Mouse (Mus musculus) midbrain, embryonic 12.5 days (tissue): ENCODE measurements at regions not wholly inside any gene's neighbourhood (a gene's known extent, or its start where the extent isn't known, plus 50 kb on each side); places are given as distances from the start of the nearest gene placed in this dataset.
A peak's percentile ranks its signal among the peaks of the same experiment; 100 is the strongest.
"Not testable (repeated sequence)": the region's sequence is repeated elsewhere in the genome, so short reads cannot be mapped to it uniquely, and the experiment has no call there.

Source experiments
- ATAC-seq: fragments of 200-750 bp; cut with Nextera tagmentation; 2 replicates; pipeline ENCODE4 v1.8.0; 2017; ENCODE audit warnings: low read depth, moderate TSS enrichment, moderate library complexity; ENCODE audit not compliant: low FRiP score
- H3K27ac ChIP-seq: fragments of 300-500 bp; sonication (generic); replicated peaks from 2 replicates; pipeline ENCODE4 v1.5.1; 2016; ENCODE audit warnings: mild to moderate bottlenecking
- H3K27me3 ChIP-seq: fragments of 300-500 bp; sonication (generic); 2 replicates; pipeline ENCODE4 v1.6.1; 2016; ENCODE audit warnings: mild to moderate bottlenecking
- H3K36me3 ChIP-seq: fragments of 300-500 bp; sonication (generic); 2 replicates; pipeline ENCODE4 v1.6.1; 2016
- H3K4me1 ChIP-seq: fragments of 300-500 bp; sonication (generic); 2 replicates; pipeline ENCODE4 v1.6.1; 2016
- H3K4me2 ChIP-seq: fragments of 300-500 bp; sonication (generic); replicated peaks from 2 replicates; pipeline ENCODE4 v1.6.1; 2016; ENCODE audit warnings: mild to moderate bottlenecking, moderate library complexity
- H3K4me3 ChIP-seq: fragments of 300-500 bp; sonication (generic); 2 replicates; pipeline ENCODE4 v1.5.1; 2016; ENCODE audit warnings: mild to moderate bottlenecking
- H3K9ac ChIP-seq: fragments of 300-500 bp; sonication (generic); replicated peaks from 2 replicates; pipeline ENCODE4 v1.6.1; 2016; ENCODE audit warnings: mild to moderate bottlenecking, moderate library complexity
- H3K9me3 ChIP-seq: fragments of 300-500 bp; sonication (generic); 2 replicates; pipeline ENCODE4 v1.6.1; 2016; ENCODE audit warnings: mild to moderate bottlenecking
- WGBS: fragments of 180-500 bp; shearing (Covaris S2); methylation state at CpG from one replicate; pipeline ENCODE4 v1.1.7; 2016; 5-methylcytosine and 5-hydroxymethylcytosine counted together

DNA sequence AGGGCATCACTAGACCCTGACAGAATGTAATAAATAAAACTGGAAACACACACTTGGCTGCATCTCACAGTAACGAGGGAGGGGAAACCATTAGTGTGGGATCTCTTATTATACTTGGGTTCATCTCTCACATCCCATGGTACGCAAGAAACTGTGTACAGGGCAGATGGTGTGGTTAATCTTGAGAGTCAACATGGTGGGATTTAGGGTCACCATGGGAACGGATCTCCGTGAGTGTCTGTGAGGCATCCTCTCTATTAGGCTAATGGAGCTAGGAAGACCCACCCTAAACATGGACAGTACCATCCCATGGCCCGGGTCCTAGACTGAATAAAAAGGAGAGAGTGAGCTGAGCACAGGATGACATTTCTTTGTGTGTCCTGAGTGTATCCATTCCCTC is 130.1 kb upstream of the Dapk1 start:
- Histone ChIP-seq H3K4me1 (no peaks in the 10 kb centered on the region), H3K36me3 (no peaks in the 10 kb centered on the region), H3K4me2 (no peak overlapping the region), H3K9ac (no peak overlapping the region), H3K27me3 (peaks cover 11% of the 10 kb centered on the region; the same call in 1 of the 2 replicates), H3K4me3 (no peak overlapping the region), H3K27ac (no peak overlapping the region), H3K9me3 (no peaks in the 10 kb centered on the region)
- WGBS: 57% methylated on average over 5 of the region's 5 CpGs
- no peak for ATAC-seq

DNA sequence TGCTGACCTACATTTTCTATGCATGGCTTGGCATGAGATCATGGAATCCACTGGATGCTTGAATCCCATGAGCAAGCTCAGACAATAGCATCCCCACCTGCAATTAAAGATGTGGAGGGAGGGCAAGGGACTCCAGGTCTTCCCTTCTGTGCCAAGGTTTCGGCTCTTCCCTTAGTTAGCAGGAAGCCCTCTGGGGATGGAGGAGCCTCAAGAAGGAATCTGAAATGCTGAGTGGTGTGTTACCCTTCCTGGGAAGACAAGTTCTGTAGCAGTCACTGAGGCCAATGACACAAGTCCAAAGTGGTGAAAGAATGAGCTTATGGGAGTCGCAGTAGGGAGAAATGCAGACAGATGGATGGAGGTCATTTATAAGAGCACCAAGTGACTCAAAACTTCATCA is 125.4 kb upstream of the Dapk1 start:
- H3K4me1 ChIP-seq: peaks cover 26% of the 10 kb centered on the region
- no peak overlapping the region for H3K27ac ChIP-seq
- no peaks in the 10 kb centered on the region for H3K36me3 ChIP-seq
- no peak overlapping the region for H3K4me2 ChIP-seq
- H3K9ac ChIP-seq: no peak overlapping the region
- H3K9me3 ChIP-seq: no peaks in the 10 kb centered on the region
- 86% methylated on average over 2 of the region's 2 CpGs for WGBS
- no peak overlapping the region for H3K4me3 ChIP-seq
- no peak for ATAC-seq
- H3K27me3 ChIP-seq: peaks cover 47% of the 10 kb centered on the region

DNA sequence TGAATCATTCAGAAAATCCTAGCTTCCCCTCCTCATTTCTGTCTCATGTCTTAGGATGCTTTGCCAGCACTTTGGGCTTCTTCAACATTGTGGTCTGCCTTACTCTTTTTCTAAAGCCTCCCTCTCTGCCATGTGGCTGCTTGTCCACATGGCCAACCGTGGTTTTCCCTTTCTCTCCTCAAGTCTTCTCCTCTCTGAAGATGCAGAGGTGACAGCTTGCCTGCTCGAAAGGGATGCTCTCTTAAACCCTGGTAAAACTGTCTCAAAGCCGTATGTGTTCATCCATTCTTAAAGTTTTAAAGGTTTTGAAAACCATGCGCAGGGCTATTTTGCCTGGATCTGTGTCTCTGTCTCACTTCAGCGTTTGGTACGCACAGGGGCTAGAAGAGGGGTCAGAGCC is 123.4 kb upstream of the Dapk1 start:
- Histone ChIP-seq H3K27me3 (peaks cover 54% of the 10 kb centered on the region), H3K27ac (no peak overlapping the region), H3K4me1 (peaks cover 26% of the 10 kb centered on the region), H3K9ac (no peak overlapping the region), H3K36me3 (no peaks in the 10 kb centered on the region), H3K4me2 (no peak overlapping the region), H3K4me3 (no peak overlapping the region), H3K9me3 (no peaks in the 10 kb centered on the region)
- ATAC-seq: no peak
- WGBS: 83% methylated on average over 6 of the region's 6 CpGs

DNA sequence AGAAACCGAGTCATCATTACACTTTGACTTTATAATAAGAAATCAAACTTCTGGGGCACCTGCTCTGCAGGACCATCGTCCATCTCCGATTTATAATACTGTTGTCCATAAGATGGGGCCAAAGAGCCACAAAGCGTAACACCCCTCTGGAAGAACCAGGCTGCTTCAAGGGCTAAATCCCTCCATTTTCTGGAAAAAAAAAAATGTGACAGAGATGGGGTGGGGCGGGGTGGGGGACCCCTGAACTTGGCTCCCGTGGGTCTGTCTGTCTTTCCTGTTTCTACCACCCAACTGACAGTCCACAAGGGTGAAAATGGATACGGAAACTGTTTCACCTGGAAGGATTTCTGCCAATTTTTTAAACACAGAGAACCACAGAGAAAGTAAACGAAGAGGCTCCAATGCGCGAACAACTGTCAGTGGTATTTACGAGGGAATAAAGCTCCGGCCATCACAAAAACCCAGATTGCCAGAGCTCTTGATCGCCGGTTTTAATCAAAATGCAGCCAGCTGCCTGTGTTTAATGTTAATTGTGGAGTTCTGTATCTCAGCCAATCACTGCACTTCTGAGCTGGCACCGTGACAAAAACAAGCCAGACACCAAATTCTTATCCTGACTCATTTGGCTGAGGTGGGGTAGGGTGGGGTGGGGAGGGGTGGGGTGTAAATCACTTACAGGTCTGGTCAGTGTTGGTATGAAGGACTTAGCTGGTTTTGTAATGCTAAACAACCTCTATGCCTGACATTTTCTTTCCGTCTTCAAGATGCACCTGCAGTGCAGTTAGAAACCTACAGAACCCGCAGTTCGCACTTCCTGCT is 122.5 kb upstream of the Dapk1 start:
- peak; percentile 62 for ATAC-seq
- no peaks in the 10 kb centered on the region for H3K9me3 ChIP-seq
- H3K27me3 ChIP-seq: peaks cover 54% of the 10 kb centered on the region
- 9% methylated on average over 18 of the region's 18 CpGs for WGBS
- no peaks in the 10 kb centered on the region for H3K36me3 ChIP-seq
- peak overlapping the region; percentile 53 for H3K4me2 ChIP-seq
- H3K4me1 ChIP-seq: peaks cover 26% of the 10 kb centered on the region
- H3K9ac ChIP-seq: no peak overlapping the region
- H3K4me3 ChIP-seq: peak overlapping the region; percentile 24
- H3K27ac ChIP-seq: no peak overlapping the region

DNA sequence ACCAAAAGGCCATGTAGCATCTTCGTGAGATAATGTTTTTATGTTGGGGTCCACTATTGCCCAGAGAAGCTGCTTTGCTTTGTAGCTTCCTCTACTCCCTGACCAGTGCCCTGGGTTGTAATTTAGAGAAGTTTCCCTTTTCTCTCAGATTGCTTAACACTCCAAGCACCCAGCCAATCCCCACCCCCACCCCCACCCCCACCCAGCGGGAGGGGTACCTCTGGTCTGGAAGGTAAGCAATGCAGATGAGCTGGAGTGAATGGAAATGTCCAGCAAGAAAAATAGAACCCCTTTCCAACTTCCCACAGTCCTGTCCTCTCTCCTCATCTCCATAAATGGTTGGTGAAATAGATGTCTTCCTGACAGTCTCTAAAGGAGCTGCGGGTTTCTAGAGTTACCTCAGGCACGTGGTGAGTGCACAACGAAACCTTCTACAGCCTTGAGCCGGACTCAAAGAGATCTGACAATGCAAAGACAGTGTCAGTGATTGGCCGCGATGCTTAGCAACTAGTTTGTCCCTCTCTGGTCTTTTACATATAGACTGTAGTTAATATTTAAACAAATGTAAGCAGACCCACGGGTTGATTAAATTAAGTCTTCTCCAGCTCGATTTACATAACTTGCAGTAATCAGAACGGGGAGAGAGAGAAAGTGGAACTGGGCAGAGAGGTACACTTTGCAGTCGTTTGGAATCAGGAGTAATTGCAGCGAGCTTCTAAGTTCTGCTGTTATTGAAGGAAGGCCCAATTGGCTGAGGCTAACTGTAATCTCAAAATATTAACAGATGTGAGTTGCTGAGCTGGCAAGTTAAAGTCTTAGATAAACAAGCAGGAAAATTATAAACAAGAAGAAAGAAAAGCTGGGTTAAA is 121.7 kb upstream of the Dapk1 start:
- Histone ChIP-seq H3K4me1 (peaks cover 26% of the 10 kb centered on the region), H3K36me3 (no peaks in the 10 kb centered on the region), H3K4me2 (peak overlapping the region; percentile 53), H3K4me3 (no peak overlapping the region; the same call in 1 of the 2 replicates), H3K9ac (no peak overlapping the region), H3K9me3 (no peaks in the 10 kb centered on the region), H3K27ac (no peak overlapping the region), H3K27me3 (peaks cover 54% of the 10 kb centered on the region)
- peak; percentile 36; the same call in 1 of the 2 replicates for ATAC-seq
- WGBS: 14% methylated on average over 13 of the region's 13 CpGs

DNA sequence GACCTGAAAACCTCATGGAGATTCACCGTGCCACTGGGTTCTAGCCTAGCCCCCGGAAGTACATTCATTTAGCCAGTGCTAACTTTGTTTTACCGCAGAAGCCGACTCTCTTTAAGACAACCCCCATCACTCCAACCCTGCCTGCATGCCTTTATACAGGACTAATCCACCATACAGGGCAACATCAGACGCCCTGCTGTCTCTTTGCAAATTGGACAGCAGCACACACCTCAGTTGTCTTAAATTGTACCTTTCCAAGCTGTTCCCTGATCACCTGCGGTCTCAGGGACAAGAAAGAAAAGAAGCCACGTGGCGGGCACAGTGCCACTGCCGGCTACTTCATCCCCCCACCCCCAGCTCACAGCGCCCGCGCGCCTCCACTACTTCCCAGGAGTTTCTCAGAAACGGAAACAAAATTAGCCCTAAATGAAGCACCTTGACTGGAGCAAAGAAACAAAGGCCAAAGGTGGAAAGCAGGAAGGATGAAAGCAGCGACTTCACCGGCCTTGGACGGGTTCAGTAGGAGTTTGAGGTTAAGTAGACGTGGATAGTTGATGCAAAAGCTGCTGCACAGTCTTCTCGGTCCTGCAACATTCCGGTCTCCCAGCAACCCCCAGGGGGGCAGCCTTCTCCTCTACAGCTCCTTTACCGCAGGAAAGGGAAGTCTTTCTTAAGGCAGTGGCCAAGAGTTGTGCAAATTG is 120.9 kb upstream of the Dapk1 start:
- Histone ChIP-seq H3K27me3 (peaks cover 53% of the 10 kb centered on the region), H3K4me2 (peak overlapping the region; percentile 42), H3K4me1 (peaks cover 26% of the 10 kb centered on the region), H3K27ac (no peak overlapping the region), H3K36me3 (no peaks in the 10 kb centered on the region), H3K4me3 (0 out of 2 replicates have a peak overlapping the region, but pooled peaks have one; percentile 13), H3K9ac (no peak overlapping the region), H3K9me3 (no peaks in the 10 kb centered on the region)
- WGBS: 4% methylated on average over 21 of the region's 21 CpGs
- 0 out of 2 replicates have a peak, but pooled peaks have one; percentile 35 for ATAC-seq

DNA sequence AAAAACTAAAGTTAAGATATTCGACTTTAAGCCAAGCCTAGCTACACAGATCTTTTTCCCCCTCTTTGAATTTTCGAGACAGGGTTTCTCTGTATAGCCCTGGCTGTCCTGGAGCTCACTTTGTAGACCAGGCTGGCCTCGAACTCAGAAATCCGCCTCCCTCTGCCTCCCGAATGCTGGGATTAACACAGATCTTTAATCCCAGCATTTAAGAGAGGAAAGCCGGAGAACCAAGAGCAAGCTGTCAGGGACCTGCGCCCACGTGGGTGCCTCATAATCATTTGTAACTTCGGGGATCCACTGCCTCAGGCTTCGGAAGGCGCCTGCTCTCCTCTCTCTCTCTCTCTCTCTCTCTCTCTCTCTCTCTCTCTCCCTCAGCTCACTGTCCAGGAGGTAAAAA is 120.3 kb upstream of the Dapk1 start:
- ATAC-seq, H3K4me3 ChIP-seq, H3K27ac ChIP-seq, H3K9me3 ChIP-seq, H3K9ac ChIP-seq, H3K4me2 ChIP-seq, H3K36me3 ChIP-seq: not testable (repeated sequence)
- 68% methylated on average over 11 of the region's 11 CpGs for WGBS
- H3K27me3 ChIP-seq: peaks cover 47% of the 10 kb centered on the region
- H3K4me1 ChIP-seq: peaks cover 26% of the 10 kb centered on the region

DNA sequence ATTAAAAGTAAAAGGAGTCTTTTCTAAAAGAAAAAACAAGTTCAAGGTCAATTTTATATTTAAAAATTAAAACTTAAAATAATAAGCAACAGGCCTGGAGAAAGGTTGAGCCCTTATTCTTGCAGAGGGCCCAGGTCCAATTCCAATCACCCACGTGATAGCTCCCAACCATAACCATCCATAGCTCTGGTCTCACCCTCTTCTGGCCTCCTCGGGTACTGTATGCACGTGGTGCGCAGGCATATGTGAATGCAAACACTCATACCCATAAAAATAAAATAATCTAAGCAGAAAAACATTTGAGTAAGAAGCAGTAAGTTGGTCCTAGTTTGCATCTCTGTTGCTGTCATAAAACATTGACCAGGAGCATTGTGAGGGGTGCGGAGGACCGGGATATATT is 119.8 kb upstream of the Dapk1 start:
- H3K36me3 ChIP-seq: no peaks in the 10 kb centered on the region
- peaks cover 43% of the 10 kb centered on the region for H3K27me3 ChIP-seq
- no peaks in the 10 kb centered on the region for H3K9me3 ChIP-seq
- H3K4me1 ChIP-seq: peaks cover 26% of the 10 kb centered on the region
- WGBS: 93% methylated on average over 6 of the region's 6 CpGs
- no peak overlapping the region for H3K9ac ChIP-seq
- H3K4me2 ChIP-seq: no peak overlapping the region
- ATAC-seq: no peak
- H3K4me3 ChIP-seq: no peak overlapping the region
- no peak overlapping the region for H3K27ac ChIP-seq

DNA sequence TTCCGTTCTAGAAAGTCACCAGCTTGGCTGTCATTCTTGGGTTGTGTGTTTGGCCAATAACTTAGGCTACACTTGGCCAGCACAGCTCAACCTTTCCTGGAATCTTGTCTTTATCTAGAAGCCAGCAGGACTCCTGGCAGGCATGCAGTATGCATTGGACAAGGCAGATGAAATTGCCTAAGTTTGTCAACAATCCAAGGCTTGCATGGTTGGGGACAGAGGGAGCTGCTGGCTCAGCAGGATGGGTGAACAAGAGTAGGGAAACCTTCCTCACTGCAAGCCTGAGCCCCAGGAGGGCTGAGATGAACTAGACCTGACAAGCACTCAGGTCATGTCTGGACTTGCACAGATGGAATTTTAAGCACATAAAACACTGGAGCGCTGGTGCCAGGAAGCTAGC is 115.6 kb upstream of the Dapk1 start:
- Histone ChIP-seq H3K36me3 (no peaks in the 10 kb centered on the region), H3K27me3 (peaks cover 13% of the 10 kb centered on the region), H3K4me2 (no peak overlapping the region), H3K4me3 (no peak overlapping the region), H3K9ac (no peak overlapping the region), H3K4me1 (peaks cover 9% of the 10 kb centered on the region; the same call in 1 of the 2 replicates), H3K9me3 (no peaks in the 10 kb centered on the region), H3K27ac (no peak overlapping the region)
- 86% methylated on average over 2 of the region's 2 CpGs for WGBS
- ATAC-seq: no peak

DNA sequence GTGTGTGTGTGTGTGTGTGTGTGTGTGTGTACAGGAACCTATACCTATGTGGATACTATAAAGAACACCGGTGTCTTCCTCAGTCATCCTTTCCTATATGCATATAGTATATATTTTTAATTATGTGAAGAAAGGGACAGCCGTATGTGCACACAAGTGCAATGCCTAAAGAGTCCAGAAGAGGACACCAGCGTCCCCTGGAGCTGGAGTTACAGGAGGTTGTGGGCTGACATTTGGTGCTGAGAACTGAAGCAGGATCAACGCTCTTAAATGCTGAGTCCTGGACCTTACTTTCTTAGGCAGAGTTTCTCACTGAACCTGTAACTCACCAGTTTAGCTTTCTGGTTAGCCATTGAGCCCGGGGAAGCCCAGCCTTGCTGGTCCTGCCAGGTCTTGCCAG is 114.9 kb upstream of the Dapk1 start:
- ATAC-seq: no peak
- WGBS: 92% methylated on average over 5 of the region's 5 CpGs
- Histone ChIP-seq H3K4me3 (no peak overlapping the region), H3K27me3 (peaks cover 11% of the 10 kb centered on the region), H3K4me2 (no peak overlapping the region), H3K27ac (no peak overlapping the region), H3K9ac (no peak overlapping the region), H3K36me3 (no peaks in the 10 kb centered on the region), H3K4me1 (peaks cover 8% of the 10 kb centered on the region; the same call in 1 of the 2 replicates), H3K9me3 (no peaks in the 10 kb centered on the region)

DNA sequence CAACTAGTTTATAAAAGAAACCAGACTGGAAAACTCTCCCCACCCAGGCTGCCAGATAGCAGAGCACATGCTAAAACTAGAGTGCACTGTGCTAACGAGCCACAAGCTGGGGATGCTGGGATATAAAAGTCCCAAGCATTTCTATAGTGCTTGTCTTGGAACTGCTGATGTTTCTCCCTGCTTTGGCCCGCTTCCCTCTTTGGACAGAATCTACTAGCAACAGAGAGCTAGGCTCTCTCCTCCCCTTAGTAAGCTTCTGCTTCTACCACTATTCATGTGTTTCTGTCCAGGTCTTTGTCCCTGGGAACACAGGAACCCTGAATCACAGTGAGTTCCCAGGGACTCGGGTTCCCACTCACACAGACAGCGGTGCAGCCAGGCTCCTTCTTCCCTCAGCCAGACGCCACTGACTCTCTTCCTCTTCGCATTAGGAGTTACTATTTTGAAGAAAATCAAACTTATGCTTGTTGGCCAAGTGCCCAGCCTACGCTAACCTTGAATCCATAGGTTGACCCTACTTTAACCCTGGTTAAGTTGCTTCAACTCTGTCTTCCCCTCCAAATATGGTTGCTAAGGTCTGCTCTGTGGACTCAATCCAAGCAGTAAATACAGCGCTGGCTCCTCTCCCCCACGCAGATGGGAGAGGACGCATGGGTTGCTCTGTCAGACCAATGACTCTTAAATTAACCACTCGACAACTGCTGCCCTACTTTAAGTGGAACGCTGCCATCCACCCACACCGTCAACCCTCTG is 113.4 kb upstream of the Dapk1 start:
- H3K36me3 ChIP-seq: no peaks in the 10 kb centered on the region
- ATAC-seq: no peak
- H3K9ac ChIP-seq: no peak overlapping the region
- H3K27ac ChIP-seq: no peak overlapping the region
- peaks cover 8% of the 10 kb centered on the region; the same call in 1 of the 2 replicates for H3K4me1 ChIP-seq
- H3K27me3 ChIP-seq: peaks cover 5% of the 10 kb centered on the region; the same call in 1 of the 2 replicates
- WGBS: 79% methylated on average over 13 of the region's 13 CpGs
- H3K4me3 ChIP-seq: no peak overlapping the region
- no peaks in the 10 kb centered on the region for H3K9me3 ChIP-seq
- H3K4me2 ChIP-seq: no peak overlapping the region
